Mouse (Mus musculus) Patski (cell line): ENCODE measurements at regions not wholly inside any gene's neighbourhood (a gene's known extent, or its start where the extent isn't known, plus 50 kb on each side); places are given as distances from the start of the nearest gene placed in this dataset.

ENCODE experiments used
- ATAC-seq: fragments of 100-300 bp; one replicate; pipeline ENCODE4 v1.8.0; 2021
- CTCF ChIA-PET: fragments of 350-600 bp; sonication (Branson Sonifier 250); formaldehyde crosslinking; loops from one replicate; lab custom pipeline; 2022; ENCODE audit warnings: inconsistent platforms; lab: Charles Lee
- POLR2A ChIA-PET: fragments of 350-600 bp; sonication (Branson Sonifier 250); formaldehyde crosslinking; loops from one replicate; lab custom pipeline; 2022; ENCODE audit warnings: antibody characterized with exemption, inconsistent platforms; lab: Charles Lee
- DNase-seq: peaks from one replicate; pipeline ENCODE4 v3.0.0-alpha.2; 2011; ENCODE audit warnings: low read depth, low spot score
- H3K27me3 ChIP-seq: fragments of 371-371 bp; one replicate; pipeline ENCODE4 v1.5.1; 2021
- CTCF ChIP-seq: fragments of 100-300 bp; IDR thresholded peaks from one replicate; pipeline ENCODE4 v1.5.1; 2021
- in situ Hi-C: fragments of 300-500 bp; cut with MboI; formaldehyde crosslinking; loops from 3 replicates; pipeline ENCODE4 v1.11.1; 2018; ENCODE audit warnings: low pct_unique_long_range_greater_than_20kb, mixed read lengths

- ChIA-PET POLR2A (interaction anchor here (1.1 to 2.2 kb wide), 3 partner anchors 12 to 620 kb away, joined by 3 to 5 read pairs (median 4); partner anchors contain the start of gene Setd7), CTCF (interaction anchor here (0.7 kb wide), 1 partner anchor 16 kb away, joined by 4 read pairs; no protein-coding TSS in a partner anchor)
- DNase-seq (no peak), ATAC-seq (no peak)
- H3K27me3 ChIP-seq = no peaks in the 10 kb centered on the region
- no peak for TF ChIP-seq CTCF
- in situ Hi-C loops = no loop called here
Measured at GRCm38 (mm10) chr3:52180785-52181184, 75.9 kb upstream of the Maml3 start.

GRCm38 (mm10) chr3:52181326-52182101 lies 76.6 kb upstream of the Maml3 start:
- H3K27me3 ChIP-seq = no peaks in the 10 kb centered on the region
- ChIA-PET POLR2A (interaction anchor here (1.1 to 2.2 kb wide), 3 partner anchors 11 to 621 kb away, joined by 3 to 5 read pairs (median 4); partner anchors contain the start of gene Setd7), CTCF (no interaction called here)
- in situ Hi-C loops = no loop called here
- ATAC-seq (no peak), DNase-seq (peak; percentile 57)
- TF ChIP-seq CTCF = no peak

GRCm38 (mm10) chr3:52184241-52184640 lies 79.4 kb upstream of the Maml3 start:
- in situ Hi-C loops = no loop called here
- H3K27me3 ChIP-seq = no peaks in the 10 kb centered on the region
- no peak for TF ChIP-seq CTCF
- ATAC-seq (no peak), DNase-seq (no peak)
- POLR2A ChIA-PET = no interaction called here
- CTCF ChIA-PET = no interaction called here

GRCm38 (mm10) chr3:52185351-52185750 lies 80.5 kb upstream of the Maml3 start:
- no peak for ATAC-seq

DNA sequence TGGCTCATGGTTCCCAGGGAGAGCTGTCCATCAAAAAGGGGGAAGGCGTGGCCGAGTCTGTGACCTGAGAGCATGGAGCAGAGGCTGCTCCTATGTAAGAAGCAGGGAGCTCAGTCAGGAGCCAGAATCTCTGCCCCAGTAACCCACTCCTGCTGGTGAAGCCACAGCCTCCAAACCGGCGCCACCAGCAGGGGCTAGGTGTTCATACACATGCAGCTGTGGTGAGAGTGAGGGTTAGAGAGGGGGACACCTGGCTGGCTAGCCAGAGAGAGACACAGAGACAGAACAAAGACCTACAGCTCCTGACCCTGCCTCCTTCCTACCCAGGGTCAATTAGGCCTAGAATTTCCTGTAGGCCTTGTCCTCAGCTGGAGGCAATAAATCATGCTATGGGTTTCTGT lies 80.7 kb upstream of the Foxo1 start:
- no peak for ATAC-seq
- in situ Hi-C loops = no loop called here

More at GRCm38 (mm10) chr3:52185351-52185750, 80.5 kb upstream of the Maml3 start:
- POLR2A ChIA-PET = no interaction called here
- CTCF ChIA-PET = interaction anchor here (1.2 kb wide), 1 partner anchor 10 kb away, joined by 3 read pairs; no protein-coding TSS in a partner anchor
- H3K27me3 ChIP-seq = no peaks in the 10 kb centered on the region
- DNase-seq = no peak
- no peak for TF ChIP-seq CTCF
- in situ Hi-C loops = no loop called here

DNA sequence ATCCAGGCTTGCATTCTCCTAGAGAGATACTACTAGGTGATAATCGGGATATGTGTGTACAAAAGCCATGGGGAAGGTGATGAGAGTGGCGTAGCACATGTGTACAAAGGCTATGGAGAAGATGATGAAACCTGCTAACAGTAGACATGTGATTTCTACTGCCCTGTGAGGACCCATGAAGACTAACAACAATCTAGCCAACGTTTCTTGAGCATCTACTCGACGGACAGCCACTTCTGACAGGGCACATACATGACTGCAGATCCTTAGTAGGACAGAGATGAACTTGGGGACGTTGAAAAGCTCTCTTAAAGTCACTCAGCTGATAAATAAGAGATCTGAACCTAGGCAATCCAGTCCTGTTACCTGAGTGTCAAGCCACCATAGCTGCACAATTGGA lies 79.8 kb upstream of the Foxo1 start:
- no peak for TF ChIP-seq CTCF
- no peaks in the 10 kb centered on the region for H3K27me3 ChIP-seq
- ChIA-PET CTCF (no interaction called here), POLR2A (no interaction called here)
- ATAC-seq (no peak), DNase-seq (no peak)
- in situ Hi-C loops = no loop called here

More for the DNA sequence above, 80.7 kb upstream of the Foxo1 start:
- ChIA-PET POLR2A (interaction anchor here (0.6 to 0.9 kb wide), 2 partner anchors 10 to 11 kb away, joined by 3 to 6 read pairs; no protein-coding TSS in a partner anchor), CTCF (interaction anchor here (0.8 to 1.3 kb wide), 2 partner anchors 9 to 30 kb away, joined by 3 read pairs; no protein-coding TSS in a partner anchor)
- no peaks in the 10 kb centered on the region for H3K27me3 ChIP-seq
- DNase-seq = no peak
- TF ChIP-seq CTCF = no peak

DNA sequence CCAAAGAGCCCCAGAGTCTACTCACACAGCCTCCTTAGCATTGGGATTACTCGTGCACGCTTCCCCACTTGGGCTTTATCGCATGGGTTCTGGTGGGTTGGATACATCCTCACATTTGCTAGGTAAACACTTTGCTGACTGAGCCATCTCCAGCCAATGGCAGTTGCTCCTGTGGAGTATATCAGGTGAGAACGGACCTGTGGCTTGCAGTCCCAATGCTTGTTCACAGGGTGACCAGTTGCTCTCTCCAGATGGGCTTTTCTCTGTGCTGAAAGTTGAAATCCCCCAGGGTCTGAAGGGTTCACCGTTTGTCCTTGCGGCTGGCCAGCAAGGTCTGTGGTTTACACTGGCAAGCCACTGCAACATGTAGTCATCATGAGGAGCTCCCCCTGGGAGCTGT lies 79.1 kb upstream of the Foxo1 start:
- ChIA-PET CTCF (no interaction called here), POLR2A (no interaction called here)
- ATAC-seq = no peak
- no peak for TF ChIP-seq CTCF
- H3K27me3 ChIP-seq = no peaks in the 10 kb centered on the region
- in situ Hi-C loops = no loop called here
- no peak for DNase-seq

GRCm38 (mm10) chr3:52190021-52190420 lies 78.1 kb upstream of the Foxo1 start:
- POLR2A ChIA-PET = no interaction called here
- no peaks in the 10 kb centered on the region for H3K27me3 ChIP-seq
- DNase-seq (no peak), ATAC-seq (no peak)
- CTCF ChIA-PET = no interaction called here
- no peak for TF ChIP-seq CTCF
- in situ Hi-C loops = loop anchor here (5.0 kb wide), 1 partner anchor 88 kb away; no protein-coding TSS in a partner anchor

DNA sequence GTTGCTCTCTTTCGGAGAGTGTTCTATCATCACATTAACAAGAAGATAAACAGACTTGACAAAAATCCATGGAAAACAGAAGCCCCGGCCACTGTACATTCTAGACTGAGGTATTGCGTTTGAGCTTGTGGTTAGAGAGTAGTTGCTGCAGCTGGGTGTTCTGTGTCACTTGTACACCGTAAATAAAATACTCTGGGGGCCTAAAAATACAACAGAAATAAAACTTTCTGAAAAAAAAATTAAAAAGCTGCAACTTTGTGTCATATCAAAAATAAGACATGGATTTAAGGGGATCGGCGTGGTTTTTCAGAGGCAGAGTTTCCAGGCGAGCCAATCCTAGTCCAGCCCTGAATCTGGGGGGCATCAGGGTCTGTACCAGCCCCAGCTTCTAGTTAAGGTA lies 75.1 kb upstream of the Foxo1 start:
- no peak for DNase-seq
- CTCF ChIA-PET = interaction anchor here (0.7 to 1.7 kb wide), 4 partner anchors 30 to 492 kb away, joined by 3 to 5 read pairs (median 4); no protein-coding TSS in a partner anchor
- POLR2A ChIA-PET = interaction anchor here (1.3 kb wide), 1 partner anchor 13 kb away, joined by 4 read pairs; no protein-coding TSS in a partner anchor
- H3K27me3 ChIP-seq = no peaks in the 10 kb centered on the region
- TF ChIP-seq CTCF = no peak
- in situ Hi-C loops = loop anchor here (5.0 kb wide), 1 partner anchor 91 kb away; no protein-coding TSS in a partner anchor
- no peak for ATAC-seq

DNA sequence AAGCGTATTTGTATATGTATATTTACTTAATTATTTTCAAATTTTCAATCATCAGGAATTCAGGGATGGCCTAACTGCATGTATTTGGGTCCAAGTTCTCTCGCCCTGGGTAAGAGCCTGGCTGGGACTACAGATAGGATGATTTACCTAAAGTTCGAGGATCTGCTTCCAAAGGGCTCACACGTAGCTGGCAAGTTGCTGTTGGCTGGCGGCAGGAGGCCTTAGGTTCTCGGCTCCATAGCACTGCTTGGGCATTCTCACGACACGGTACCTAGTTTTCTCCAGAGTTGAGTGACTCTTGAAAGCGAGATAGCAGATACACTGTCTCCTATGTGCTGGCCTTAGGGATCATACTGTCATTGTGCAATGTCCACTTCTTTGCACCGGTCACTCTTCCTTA lies 73.9 kb upstream of the Foxo1 start:
- in situ Hi-C loops = loop anchor here (5.0 kb wide), 1 partner anchor 92 kb away; no protein-coding TSS in a partner anchor

More for the DNA sequence above, 73.9 kb upstream of the Foxo1 start:
- DNase-seq (no peak), ATAC-seq (no peak)
- POLR2A ChIA-PET = no interaction called here
- no peaks in the 10 kb centered on the region for H3K27me3 ChIP-seq
- TF ChIP-seq CTCF = no peak
- CTCF ChIA-PET = interaction anchor here (1.0 to 1.3 kb wide), 2 partner anchors 12 to 544 kb away, joined by 3 read pairs; no protein-coding TSS in a partner anchor
